Mouse (Mus musculus) kidney, adult 2 months (tissue): Measurements from ENCODE around the gene Limch1.

Experiments
- CTCF ChIP-seq: fragments of 200-500 bp; conservative IDR thresholded peaks from 2 replicates; pipeline ENCODE4 v1.5.1; 2011; ENCODE audit warnings: low read depth, mild to moderate bottlenecking, control low read depth, low read length, moderate library complexity, mixed read lengths; ENCODE audit not compliant: insufficient read depth, insufficient read length
- POLR2A ChIP-seq: fragments of 200-500 bp; IDR thresholded peaks from one replicate; pipeline ENCODE4 v1.6.1; 2011; ENCODE audit warnings: low read depth, low read length, control low read depth

GRCm38 (mm10) chr5:67090856-67091255, 345.2 kb downstream of the Limch1 start:
- no peak for TF ChIP-seq CTCF
- no peak for TF ChIP-seq POLR2A
